Mouse (Mus musculus) hindbrain, postnatal 0 days (tissue): Measurements from ENCODE around the gene Slc9a3r1. TPM values are rescaled to one million over a fixed set of nuclear protein-coding genes. Genes with fewer than 3 reads are reported as not detected.

ENCODE experiments used
- ATAC-seq: fragments of 200-750 bp; cut with Nextera tagmentation; 2 replicates; pipeline ENCODE4 v1.8.0; 2017; ENCODE audit warnings: mild to moderate bottlenecking, moderate TSS enrichment, moderate library complexity
- DNase-seq: peaks from one replicate; pipeline ENCODE4 v3.0.0-alpha.2; 2015; ENCODE audit warnings: low spot score
- H3K27ac ChIP-seq: fragments of 300-500 bp; sonication (generic); 2 replicates; pipeline ENCODE4 v1.5.1; 2014; ENCODE audit warnings: mild to moderate bottlenecking
- H3K27me3 ChIP-seq: fragments of 300-500 bp; sonication (generic); 2 replicates; pipeline ENCODE4 v1.6.1; 2014; ENCODE audit warnings: low read length, mixed read lengths; ENCODE audit not compliant: insufficient read depth
- H3K36me3 ChIP-seq: fragments of 300-500 bp; sonication (generic); 2 replicates; pipeline ENCODE4 v1.6.1; 2014; ENCODE audit warnings: low read length, mixed read lengths; ENCODE audit not compliant: insufficient read depth
- H3K4me1 ChIP-seq: fragments of 300-500 bp; sonication (generic); 2 replicates; pipeline ENCODE4 v1.6.1; 2014; ENCODE audit warnings: antibody characterized with exemption, low read length, mixed read lengths; ENCODE audit not compliant: insufficient read depth
- H3K4me2 ChIP-seq: fragments of 300-500 bp; sonication (generic); 2 replicates; pipeline ENCODE4 v1.6.1; 2014; ENCODE audit warnings: low read depth, mild to moderate bottlenecking, low read length, moderate library complexity, mixed read lengths
- H3K4me3 ChIP-seq: fragments of 300-500 bp; sonication (generic); 2 replicates; pipeline ENCODE4 v1.5.1; 2014; ENCODE audit warnings: low read length
- H3K9ac ChIP-seq: fragments of 300-500 bp; sonication (generic); replicated peaks from 2 replicates; pipeline ENCODE4 v1.6.1; 2014; ENCODE audit warnings: mild to moderate bottlenecking, low read length, moderate library complexity, mixed read lengths
- H3K9me3 ChIP-seq: fragments of 300-500 bp; sonication (generic); 2 replicates; pipeline ENCODE4 v1.6.1; 2016; ENCODE audit warnings: low read length, mixed read lengths
- CTCF ChIP-seq: IDR thresholded peaks from 2 replicates; pipeline ENCODE4 v1.5.1; 2016; ENCODE audit warnings: antibody characterized with exemption, control low read depth, low read depth
- WGBS: fragments of 180-500 bp; shearing (Covaris S2); extraction: QIAGEN DNeasy Blood & Tissue Kit; methylation state at CpG from one replicate; pipeline ENCODE4 v1.1.7; 2014; 5-methylcytosine and 5-hydroxymethylcytosine counted together
- polyA plus RNA-seq: library from polyadenylated mRNA; unstranded; fragments of >200 nt; fragmentation: Nextera tagmentation; extraction: Ambion mirVana; gene quantifications from 2 replicates; pipeline ENCODE4 v1.2.1, GENCODE M21; 2015
- total RNA-seq: library from RNA; depleted of rRNA; stranded (reverse); fragments of >200 nt; gene quantifications from 2 replicates; pipeline ENCODE4 v1.2.3, GENCODE M21; 2014

The Slc9a3r1 gene
- total and polyA plus RNA-seq, 2 experiments from 2014 or later: 72.6 to 91.8 TPM

DNA sequence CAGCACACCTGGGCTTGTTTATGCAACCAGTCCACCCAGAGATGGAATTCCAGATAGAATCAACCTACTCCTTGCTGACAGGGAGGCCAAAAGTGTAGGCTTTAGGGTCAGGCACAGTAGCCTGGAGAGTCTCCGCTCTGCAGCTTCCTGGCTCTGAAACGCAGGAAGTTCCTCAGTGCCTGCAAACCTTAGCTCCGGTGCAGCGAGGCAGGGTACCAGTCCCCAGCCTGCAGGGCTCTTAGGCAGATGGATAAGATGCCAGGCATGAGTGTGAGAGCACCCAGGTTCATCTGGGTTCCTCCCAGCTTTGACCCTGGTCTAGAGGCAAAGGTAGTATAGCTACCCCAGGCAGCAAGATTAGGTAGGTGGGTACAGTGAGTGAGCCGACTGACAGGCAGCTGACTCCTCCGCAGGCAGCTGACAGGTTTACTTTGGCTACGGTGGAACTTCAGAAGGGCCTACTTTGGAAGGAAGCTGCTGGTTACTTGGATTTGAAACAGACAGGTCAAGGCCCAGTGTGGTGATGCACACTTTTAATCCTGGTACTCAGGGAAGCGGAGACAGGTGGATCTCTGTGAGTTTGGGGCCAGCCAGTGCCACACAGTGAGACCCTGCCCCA is 4.6 kb downstream of the Slc9a3r1 start:
- ATAC-seq (no peak), DNase-seq (no peak)
- H3K27ac ChIP-seq: no peak overlapping the region
- H3K9ac ChIP-seq: no peak overlapping the region
- TF ChIP-seq CTCF: no peak
- no peak overlapping the region for H3K4me3 ChIP-seq
- 83% methylated on average over 8 of the region's 8 CpGs for WGBS
- H3K36me3 ChIP-seq: no peaks in the 10 kb centered on the region
- H3K4me1 ChIP-seq: peaks cover 14% of the 10 kb centered on the region; the same call in 1 of the 2 replicates
- H3K27me3 ChIP-seq: no peaks in the 10 kb centered on the region
- no peaks in the 10 kb centered on the region for H3K9me3 ChIP-seq
- no peak overlapping the region for H3K4me2 ChIP-seq

DNA sequence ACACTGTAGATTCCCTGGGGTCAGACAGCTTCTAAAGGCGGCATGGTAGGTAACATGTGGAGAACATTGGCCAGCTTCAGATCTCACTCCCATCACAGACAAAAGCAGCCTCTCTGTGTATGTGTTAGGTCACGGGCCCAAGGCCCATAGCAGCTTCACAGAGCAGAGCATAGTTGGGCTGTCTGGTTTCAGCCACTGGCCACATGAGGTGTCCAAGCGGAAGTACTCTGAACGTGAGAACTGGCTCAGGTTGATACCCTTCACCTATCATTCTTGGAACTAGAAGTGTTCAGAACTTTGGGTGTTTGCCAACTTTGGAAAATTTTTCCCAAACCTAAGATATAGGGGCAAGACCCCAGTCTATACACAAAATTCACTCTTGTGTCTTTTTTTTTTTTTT is 6.3 kb downstream of the Slc9a3r1 start:
- no peaks in the 10 kb centered on the region for H3K36me3 ChIP-seq
- H3K4me1 ChIP-seq: peaks cover 18% of the 10 kb centered on the region
- DNase-seq (no peak), ATAC-seq (no peak)
- H3K9me3 ChIP-seq: no peaks in the 10 kb centered on the region
- TF ChIP-seq CTCF: no peak
- no peak overlapping the region for H3K4me3 ChIP-seq
- H3K4me2 ChIP-seq: no peak overlapping the region
- no peak overlapping the region for H3K9ac ChIP-seq
- no peaks in the 10 kb centered on the region for H3K27me3 ChIP-seq
- WGBS: 90% methylated on average over 4 of the region's 4 CpGs
- H3K27ac ChIP-seq: no peak overlapping the region

DNA sequence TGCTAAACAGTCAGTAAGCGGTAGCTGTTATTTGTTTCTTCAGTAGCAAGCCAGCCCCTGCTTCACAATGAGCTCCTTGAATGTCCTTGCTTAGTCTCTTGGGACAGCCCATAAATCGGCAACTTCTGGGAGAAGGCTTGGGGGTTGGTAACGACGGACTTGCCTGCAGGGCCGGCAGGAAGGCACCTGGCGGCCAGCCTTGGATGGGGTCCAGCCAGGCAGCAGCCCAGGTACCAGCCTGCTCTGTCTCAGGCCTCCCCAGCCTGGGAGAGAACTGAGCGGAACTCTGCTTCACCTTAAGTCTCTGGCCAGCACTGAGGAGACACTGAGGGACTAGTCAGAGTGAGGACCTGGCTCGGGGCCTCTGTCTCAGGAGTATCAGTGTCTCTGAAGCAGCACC is 8.0 kb downstream of the Slc9a3r1 start:
- peaks cover 18% of the 10 kb centered on the region for H3K4me1 ChIP-seq
- no peak overlapping the region for H3K27ac ChIP-seq
- H3K27me3 ChIP-seq: no peaks in the 10 kb centered on the region
- ATAC-seq: no peak
- 42% methylated on average over 8 of the region's 8 CpGs for WGBS
- DNase-seq: no peak
- no peaks in the 10 kb centered on the region for H3K9me3 ChIP-seq
- H3K9ac ChIP-seq: no peak overlapping the region
- no peak for TF ChIP-seq CTCF
- H3K36me3 ChIP-seq: no peaks in the 10 kb centered on the region
- H3K4me2 ChIP-seq: 0 out of 2 replicates have a peak overlapping the region, but pooled peaks have one; percentile 7
- no peak overlapping the region for H3K4me3 ChIP-seq

DNA sequence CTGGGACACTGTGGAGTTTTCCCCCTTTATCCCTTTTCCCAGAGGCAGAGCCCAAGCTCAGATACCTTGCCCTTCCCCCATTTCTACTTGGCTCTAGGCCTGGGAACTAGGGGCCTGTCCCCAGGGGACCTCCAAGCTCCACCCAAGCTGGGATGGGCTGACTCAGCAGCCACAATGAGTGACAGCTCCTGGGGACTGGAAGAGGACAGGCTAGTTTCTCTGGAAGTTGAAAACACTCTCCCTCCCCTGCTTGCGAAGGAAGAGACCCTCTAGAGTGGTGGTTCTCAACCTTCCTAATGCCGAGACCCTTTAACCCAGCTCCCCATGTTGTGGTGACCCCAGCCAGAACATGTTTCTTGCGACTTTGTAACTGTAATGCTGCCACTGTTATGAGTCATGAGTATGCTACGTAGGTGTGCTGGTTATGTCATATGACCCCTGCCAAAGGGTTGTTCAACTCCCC is 9.7 kb downstream of the Slc9a3r1 start:
- Histone ChIP-seq H3K27ac (peak overlapping the region; percentile 32; the same call in 1 of the 2 replicates), H3K4me2 (no peak overlapping the region), H3K27me3 (no peaks in the 10 kb centered on the region), H3K9me3 (no peaks in the 10 kb centered on the region), H3K4me3 (no peak overlapping the region), H3K36me3 (no peaks in the 10 kb centered on the region), H3K4me1 (peaks cover 21% of the 10 kb centered on the region), H3K9ac (no peak overlapping the region)
- peak; percentile 19; the same call in 1 of the 2 replicates for ATAC-seq
- 32% methylated on average over 4 of the region's 4 CpGs for WGBS
- DNase-seq: peak; percentile 76
- no peak for TF ChIP-seq CTCF

DNA sequence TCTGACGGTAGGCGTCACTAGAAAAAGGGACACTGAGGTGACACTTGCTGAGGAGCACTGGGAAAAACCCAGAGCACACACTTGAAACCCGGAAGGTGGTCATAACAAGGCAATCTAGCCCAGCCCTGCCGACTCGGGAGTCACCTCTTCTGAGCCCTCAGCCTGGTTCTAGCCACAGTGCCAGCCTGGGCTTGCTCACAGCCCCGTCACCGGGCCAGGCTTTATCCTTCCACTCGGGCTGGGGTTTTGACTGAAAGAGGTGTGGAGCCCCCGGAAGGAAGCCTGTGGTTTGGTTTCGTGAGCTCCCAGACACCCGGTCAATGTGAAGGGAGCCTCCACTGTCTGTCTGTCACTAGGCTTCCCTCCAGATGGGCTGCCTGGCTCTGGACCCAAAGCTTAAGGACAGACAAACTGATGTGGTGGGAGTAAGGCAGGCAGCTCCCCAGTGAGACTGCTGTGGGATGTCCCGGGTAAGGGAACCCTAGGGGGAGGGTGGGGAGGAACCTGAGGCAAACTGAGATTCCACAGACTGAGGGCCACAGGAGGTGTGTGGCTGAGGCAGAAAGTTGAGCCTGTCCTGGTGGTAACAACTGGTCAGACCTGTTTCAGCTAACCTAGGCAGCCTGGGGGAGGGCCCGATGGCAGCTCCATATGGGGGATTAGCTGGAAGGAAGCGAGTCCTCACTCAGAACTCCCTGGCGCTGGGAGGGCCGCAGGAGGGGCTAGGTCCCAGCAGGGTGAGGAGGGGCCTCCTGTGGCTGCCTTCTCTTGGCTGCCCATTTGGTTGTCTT is 10.6 kb downstream of the Slc9a3r1 start:
- H3K4me1 ChIP-seq: peaks cover 21% of the 10 kb centered on the region
- no peak for TF ChIP-seq CTCF
- ATAC-seq: no peak
- WGBS: 13% methylated on average over 16 of the region's 16 CpGs
- H3K9ac ChIP-seq: no peak overlapping the region
- H3K4me2 ChIP-seq: 0 out of 2 replicates have a peak overlapping the region, but pooled peaks have one; percentile 17
- no peaks in the 10 kb centered on the region for H3K9me3 ChIP-seq
- 0 out of 2 replicates have a peak overlapping the region, but pooled peaks have one; percentile 26 for H3K27ac ChIP-seq
- H3K4me3 ChIP-seq: no peak overlapping the region
- DNase-seq: no peak
- no peaks in the 10 kb centered on the region for H3K36me3 ChIP-seq
- H3K27me3 ChIP-seq: no peaks in the 10 kb centered on the region

DNA sequence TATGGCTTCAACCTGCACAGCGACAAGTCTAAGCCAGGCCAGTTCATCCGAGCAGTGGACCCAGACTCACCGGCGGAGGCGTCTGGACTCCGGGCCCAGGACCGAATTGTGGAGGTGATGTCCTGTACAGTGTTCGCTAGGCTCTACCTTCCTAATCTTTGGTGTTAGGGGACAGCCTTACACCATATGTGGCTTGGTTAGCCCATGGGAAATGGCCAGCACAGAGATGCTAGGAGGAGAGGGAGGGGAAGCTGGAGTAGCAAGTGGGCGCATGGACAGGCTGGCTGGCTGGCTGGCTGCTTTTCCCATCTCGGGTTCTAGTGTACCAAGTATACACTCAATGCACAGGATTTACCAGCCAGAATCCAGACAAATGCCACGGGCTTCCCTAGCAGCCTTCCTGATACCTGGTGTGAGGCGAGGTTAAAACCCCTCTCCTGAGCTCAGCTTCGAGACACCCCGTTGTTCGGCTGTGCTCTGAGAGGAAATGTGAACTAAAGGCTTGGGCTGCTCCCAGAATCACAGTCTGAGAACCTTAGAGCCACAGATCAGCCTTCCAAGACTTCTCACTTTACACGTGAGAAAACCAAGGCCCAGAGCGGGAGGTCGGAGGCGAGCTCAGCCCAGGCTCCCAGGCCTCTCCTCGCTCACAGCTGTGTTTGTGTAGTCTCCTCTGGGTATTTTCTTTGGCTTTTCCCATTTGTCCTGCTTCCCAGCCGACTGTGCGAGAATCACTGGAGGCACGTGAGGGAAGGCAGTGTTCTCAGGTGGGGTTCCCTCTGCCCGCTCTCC is 13.5 kb downstream of the Slc9a3r1 start:
- DNase-seq: no peak
- H3K4me1 ChIP-seq: peaks cover 21% of the 10 kb centered on the region
- H3K9ac ChIP-seq: no peak overlapping the region

More for the DNA sequence above, 13.5 kb downstream of the Slc9a3r1 start:
- no peak for TF ChIP-seq CTCF
- H3K9me3 ChIP-seq: no peaks in the 10 kb centered on the region
- peak overlapping the region; percentile 68 for H3K27ac ChIP-seq
- no peak for ATAC-seq
- H3K27me3 ChIP-seq: no peaks in the 10 kb centered on the region
- 58% methylated on average over 24 of the region's 24 CpGs for WGBS
- H3K36me3 ChIP-seq: no peaks in the 10 kb centered on the region
- H3K4me2 ChIP-seq: no peak overlapping the region
- H3K4me3 ChIP-seq: no peak overlapping the region
